Mouse (Mus musculus) G1E (cell line): ENCODE measurements at regions not wholly inside any gene's neighbourhood (a gene's known extent, or its start where the extent isn't known, plus 50 kb on each side); places are given as distances from the start of the nearest gene placed in this dataset.

ENCODE experiments used
- ATAC-seq: 2 replicates; pipeline ENCODE4 v1.8.0; 2016; ENCODE audit warnings: mild to moderate bottlenecking; ENCODE audit not compliant: insufficient number of reproducible peaks, poor library complexity, low FRiP score, severe bottlenecking; ENCODE audit errors: extremely low read depth
- DNase-seq: peaks from one replicate; pipeline ENCODE4 v3.0.0; 2012; ENCODE audit warnings: low spot score
- H3K27me3 ChIP-seq: 2 replicates; pipeline ENCODE4 v1.6.1; 2012; ENCODE audit warnings: mild to moderate bottlenecking, low read length, inconsistent platforms; ENCODE audit not compliant: insufficient read depth
- H3K36me3 ChIP-seq: replicated peaks from 2 replicates; pipeline ENCODE3; 2012; ENCODE audit warnings: mild to moderate bottlenecking, inconsistent platforms
- H3K4me1 ChIP-seq: 2 replicates; pipeline ENCODE4 v1.6.1; 2012; ENCODE audit warnings: low read depth, low read length, inconsistent platforms, mixed read lengths; ENCODE audit not compliant: insufficient read depth
- H3K4me3 ChIP-seq: 2 replicates; pipeline ENCODE4 v1.5.1; 2012; ENCODE audit warnings: low read depth, mild to moderate bottlenecking, inconsistent platforms, low read length, moderate library complexity, mixed read lengths
- H3K9me3 ChIP-seq: replicated peaks from 2 replicates; pipeline ENCODE4 v1.6.1; 2012; ENCODE audit warnings: inconsistent platforms
- CTCF ChIP-seq: IDR thresholded peaks from 2 replicates; pipeline ENCODE4 v1.5.1; 2012; ENCODE audit warnings: low read depth, low read length, inconsistent platforms, mixed read lengths
- GATA1 ChIP-seq: IDR thresholded peaks from 2 replicates; pipeline ENCODE4 v1.6.1; 2012; ENCODE audit warnings: borderline replicate concordance, low read length, inconsistent platforms, mixed read lengths
- GATA2 ChIP-seq: IDR thresholded peaks from 2 replicates; pipeline ENCODE4 v1.6.1; 2012; ENCODE audit warnings: low read depth, low read length, inconsistent platforms, borderline replicate concordance
- POLR2AphosphoS5 ChIP-seq: IDR thresholded peaks from 2 replicates; pipeline ENCODE4 v1.6.1; 2012; ENCODE audit warnings: low read depth, low read length, inconsistent platforms; ENCODE audit not compliant: insufficient replicate concordance
- TAL1 ChIP-seq: conservative IDR thresholded peaks from 2 replicates; pipeline ENCODE4 v1.6.1; 2012; ENCODE audit warnings: low read depth, low read length, inconsistent platforms, mixed read lengths

DNA sequence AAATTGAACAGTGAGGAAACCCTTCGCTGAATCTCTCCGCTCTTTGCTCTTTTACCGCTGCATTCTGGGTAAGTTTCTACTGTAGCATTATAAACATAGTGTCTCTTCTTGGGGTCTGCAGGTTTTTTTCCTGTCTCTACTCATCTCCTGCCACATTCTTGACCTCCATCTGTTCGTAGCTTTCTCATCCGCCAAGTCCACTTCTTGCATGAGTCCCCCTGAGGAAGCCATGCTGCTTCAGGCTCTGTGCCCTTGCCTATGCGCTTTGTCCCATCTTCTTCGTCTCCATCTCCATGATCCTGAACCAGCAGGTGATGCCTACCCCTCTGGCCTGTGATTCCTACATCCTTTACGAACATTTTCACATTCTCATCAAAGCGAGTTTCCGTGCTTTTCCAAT is 60.0 kb upstream of the 4930583I09Rik start:
- no peak overlapping the region for H3K4me3 ChIP-seq
- no peaks in the 10 kb centered on the region for H3K27me3 ChIP-seq
- TF ChIP-seq GATA2 (no peak), TAL1 (no peak), POLR2AphosphoS5 (no peak), GATA1 (no peak), CTCF (no peak)
- H3K9me3 ChIP-seq: peaks cover 33% of the 10 kb centered on the region
- H3K4me1 ChIP-seq: no peaks in the 10 kb centered on the region
- no peak for ATAC-seq
- no peaks in the 10 kb centered on the region for H3K36me3 ChIP-seq
- no peak for DNase-seq

DNA sequence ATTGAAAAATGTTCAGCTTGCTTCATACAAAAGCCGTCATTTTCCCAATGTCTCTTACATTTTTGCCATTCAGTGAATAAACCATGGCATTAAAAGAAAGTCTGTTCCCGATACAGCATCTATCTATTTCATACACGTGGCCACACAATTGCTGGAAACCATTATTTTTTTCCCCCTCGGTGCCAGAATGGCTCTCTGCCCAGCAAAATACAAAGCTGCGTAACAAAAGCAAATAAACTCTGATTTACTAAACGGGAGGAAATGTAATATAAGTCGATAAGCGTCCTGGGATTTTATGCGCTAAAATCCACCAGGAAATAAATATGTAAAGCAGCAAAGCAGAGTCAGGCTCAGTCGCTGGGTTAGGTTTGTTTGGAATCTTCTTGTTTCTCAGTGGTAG is 59.6 kb upstream of the 4930583I09Rik start:
- Histone ChIP-seq H3K4me3 (no peak overlapping the region), H3K36me3 (no peaks in the 10 kb centered on the region), H3K4me1 (no peaks in the 10 kb centered on the region), H3K9me3 (peaks cover 31% of the 10 kb centered on the region), H3K27me3 (no peaks in the 10 kb centered on the region)
- DNase-seq: no peak
- TF ChIP-seq GATA1: no peak
- no peak for TF ChIP-seq POLR2AphosphoS5
- no peak for TF ChIP-seq TAL1
- no peak for TF ChIP-seq CTCF
- no peak for TF ChIP-seq GATA2
- no peak for ATAC-seq

DNA sequence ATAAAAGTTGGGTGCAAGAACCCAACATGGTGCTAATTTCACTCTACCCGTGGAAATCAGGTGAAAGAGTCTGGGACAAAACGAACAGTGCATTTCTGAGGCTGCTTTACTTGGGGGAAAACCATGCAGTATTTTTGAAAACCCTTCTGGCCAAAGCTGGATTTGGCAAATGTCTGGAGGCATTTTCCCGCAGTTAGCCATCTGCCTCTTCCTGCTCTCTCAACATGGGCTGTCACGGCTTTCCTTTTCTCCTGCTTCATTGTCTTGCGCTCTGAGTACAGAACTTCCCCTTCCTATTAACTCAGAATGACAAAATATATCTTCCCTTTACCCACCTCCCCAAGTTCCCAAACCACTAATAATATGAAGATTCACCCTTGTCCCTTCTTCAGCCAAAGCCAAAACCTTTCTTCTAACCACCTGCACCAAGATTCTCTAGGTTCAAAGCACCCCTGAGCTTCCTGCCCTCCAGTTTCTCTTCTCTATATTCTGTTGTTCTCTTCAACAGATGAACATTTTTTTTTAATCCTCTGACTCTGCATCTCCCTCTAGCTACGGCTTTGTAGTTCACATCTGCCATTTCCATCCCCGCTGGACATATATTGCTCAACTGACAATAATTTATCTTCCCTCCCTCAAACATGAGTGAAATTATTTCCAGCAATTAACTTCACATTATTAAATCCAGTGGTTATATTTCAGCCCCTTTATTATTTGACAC is 57.5 kb upstream of the 4930583I09Rik start:
- no peak for TF ChIP-seq GATA2
- no peak for TF ChIP-seq CTCF
- TF ChIP-seq GATA1: no peak
- TF ChIP-seq POLR2AphosphoS5: no peak
- no peak for TF ChIP-seq TAL1
- Histone ChIP-seq H3K9me3 (peaks cover 33% of the 10 kb centered on the region), H3K36me3 (no peaks in the 10 kb centered on the region), H3K4me3 (no peak overlapping the region), H3K4me1 (no peaks in the 10 kb centered on the region), H3K27me3 (no peaks in the 10 kb centered on the region)
- no peak for ATAC-seq
- DNase-seq: no peak
